Mouse (Mus musculus) neural tube, embryonic 15.5 days (tissue): ENCODE results near the gene Ppt2. TPM values are rescaled to one million over a fixed set of nuclear protein-coding genes. Genes with fewer than 3 reads are reported as not detected.
A peak's percentile ranks its signal among the peaks of the same experiment; 100 is the strongest.

Experiments used
- ATAC-seq: fragments of 200-750 bp; cut with Nextera tagmentation; 2 replicates; pipeline ENCODE4 v1.8.0; 2017; ENCODE audit warnings: mild to moderate bottlenecking, moderate TSS enrichment, moderate library complexity; ENCODE audit not compliant: low FRiP score
- H3K27ac ChIP-seq: fragments of 300-500 bp; sonication (generic); replicated peaks from 2 replicates; pipeline ENCODE4 v1.5.1; 2015; ENCODE audit warnings: mild to moderate bottlenecking, inconsistent platforms
- H3K27me3 ChIP-seq: fragments of 300-500 bp; sonication (generic); replicated peaks from 2 replicates; pipeline ENCODE4 v1.6.1; 2015; ENCODE audit warnings: inconsistent platforms
- H3K36me3 ChIP-seq: fragments of 300-500 bp; sonication (generic); 2 replicates; pipeline ENCODE4 v1.6.1; 2015; ENCODE audit warnings: inconsistent platforms
- H3K4me1 ChIP-seq: fragments of 300-500 bp; sonication (generic); 2 replicates; pipeline ENCODE4 v1.6.1; 2015; ENCODE audit warnings: inconsistent platforms
- H3K4me2 ChIP-seq: fragments of 300-500 bp; sonication (generic); 2 replicates; pipeline ENCODE4 v1.6.1; 2015; ENCODE audit warnings: inconsistent platforms, mild to moderate bottlenecking, moderate library complexity
- H3K4me3 ChIP-seq: fragments of 300-500 bp; sonication (generic); replicated peaks from 2 replicates; pipeline ENCODE4 v1.5.1; 2015; ENCODE audit warnings: mild to moderate bottlenecking, inconsistent platforms
- H3K9ac ChIP-seq: fragments of 300-500 bp; sonication (generic); replicated peaks from 2 replicates; pipeline ENCODE4 v1.6.1; 2015; ENCODE audit warnings: mild to moderate bottlenecking, inconsistent platforms
- H3K9me3 ChIP-seq: fragments of 300-500 bp; sonication (generic); replicated peaks from 2 replicates; pipeline ENCODE4 v1.6.1; 2016; ENCODE audit warnings: inconsistent platforms
- WGBS: fragments of 180-500 bp; shearing (Covaris S2); methylation state at CpG from one replicate; pipeline ENCODE4 v1.1.7; 2015; ENCODE audit warnings: mixed read lengths; 5-methylcytosine and 5-hydroxymethylcytosine counted together
- polyA plus RNA-seq: library from polyadenylated mRNA; unstranded; fragments of >200 nt; fragmentation: Nextera tagmentation; extraction: Ambion mirVana; gene quantifications from 2 replicates; pipeline ENCODE4 v1.2.1, GENCODE M21; 2015

The Ppt2 gene
- polyA plus RNA-seq, 1 experiment from 2014 or later = 20.1 TPM

DNA sequence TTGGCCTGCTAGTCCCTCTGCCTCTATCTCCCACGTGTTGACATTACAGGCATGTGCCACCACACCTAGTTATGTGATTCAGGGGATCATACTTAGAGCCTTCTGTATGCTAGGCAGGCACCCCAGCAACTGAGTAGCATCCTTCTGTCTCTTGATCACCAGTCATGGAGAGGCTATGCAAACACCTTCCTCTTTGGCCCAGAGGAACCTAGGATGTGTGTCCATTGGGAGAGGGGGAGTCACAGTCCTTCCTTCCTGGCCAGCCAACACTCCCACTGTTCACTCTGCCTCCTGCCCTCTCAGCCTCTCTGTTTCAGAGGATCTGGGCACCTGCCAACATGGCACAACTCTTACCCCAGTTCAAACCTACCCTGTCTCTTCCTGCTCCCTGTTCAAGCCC is 35.2 kb upstream of the Ppt2 start:
- Histone ChIP-seq H3K27ac (no peak overlapping the region), H3K27me3 (peaks cover 37% of the 10 kb centered on the region), H3K9me3 (no peaks in the 10 kb centered on the region), H3K4me2 (no peak overlapping the region), H3K9ac (no peak overlapping the region), H3K4me3 (no peak overlapping the region), H3K4me1 (peaks cover 10% of the 10 kb centered on the region), H3K36me3 (no peaks in the 10 kb centered on the region)
- WGBS = 38% methylated on average over 1 of the region's 1 CpGs
- no peak for ATAC-seq

- no peak overlapping the region for H3K4me3 ChIP-seq
- H3K27ac ChIP-seq = no peak overlapping the region
- no peak overlapping the region for H3K9ac ChIP-seq
- H3K27me3 ChIP-seq = peaks cover 37% of the 10 kb centered on the region
- no peaks in the 10 kb centered on the region for H3K36me3 ChIP-seq
- H3K9me3 ChIP-seq = no peaks in the 10 kb centered on the region
- 91% methylated on average over 8 of the region's 8 CpGs for WGBS
- no peak overlapping the region for H3K4me2 ChIP-seq
- H3K4me1 ChIP-seq = peaks cover 10% of the 10 kb centered on the region
- ATAC-seq = no peak
These were observed 34.7 kb upstream of the Ppt2 start for GRCm38 (mm10) chr17:34662978-34663377.

DNA sequence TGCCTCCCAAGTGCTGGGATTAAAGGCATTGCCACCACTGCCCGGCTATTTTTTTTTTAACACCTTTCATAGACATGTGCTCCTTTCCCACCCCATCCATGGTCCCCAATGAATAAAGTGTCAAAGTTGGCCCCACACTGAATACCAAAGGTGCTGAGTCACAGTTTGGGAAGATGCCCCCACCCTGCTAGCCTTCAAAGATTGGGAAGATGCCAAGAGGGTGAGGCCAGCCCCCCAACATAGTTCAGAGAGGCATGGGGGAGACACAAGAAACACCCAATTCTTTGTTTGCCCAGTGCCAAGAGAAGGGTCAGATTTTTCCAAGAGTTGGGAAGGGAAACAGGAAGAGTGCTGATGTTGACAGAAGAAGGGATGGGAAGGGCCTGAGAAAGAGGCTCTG is 34.2 kb upstream of the Ppt2 start:
- Histone ChIP-seq H3K9ac (no peak overlapping the region), H3K4me3 (no peak overlapping the region), H3K36me3 (no peaks in the 10 kb centered on the region), H3K9me3 (no peaks in the 10 kb centered on the region), H3K27me3 (peaks cover 37% of the 10 kb centered on the region), H3K4me1 (peaks cover 10% of the 10 kb centered on the region), H3K27ac (no peak overlapping the region), H3K4me2 (no peak overlapping the region)
- no peak for ATAC-seq
- 93% methylated on average over 1 of the region's 1 CpGs for WGBS

DNA sequence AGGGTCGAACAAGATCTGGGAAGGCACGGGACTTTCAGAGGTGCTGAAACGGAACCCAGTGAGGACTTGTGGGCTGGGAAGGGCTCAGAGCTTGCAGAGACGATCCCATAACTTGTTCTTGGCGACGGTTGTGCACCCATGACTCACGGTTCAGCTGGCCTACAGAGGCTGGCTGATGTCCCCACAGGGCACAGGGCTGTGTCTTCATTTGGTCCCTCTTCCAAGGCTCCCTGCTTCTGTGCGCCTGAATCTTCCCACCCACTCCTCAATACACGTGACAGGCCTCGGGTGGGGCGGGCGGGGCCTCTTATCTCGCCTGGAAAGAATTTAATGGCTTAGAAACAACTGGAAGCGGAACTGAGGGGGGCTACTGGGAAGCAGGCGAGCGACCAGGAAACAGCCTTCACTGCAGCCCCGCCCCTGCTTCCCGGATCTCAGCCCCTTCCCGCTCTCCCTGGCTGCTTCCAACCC is 32.8 kb upstream of the Ppt2 start:
- WGBS = 9% methylated on average over 19 of the region's 19 CpGs
- H3K9me3 ChIP-seq = no peaks in the 10 kb centered on the region
- peaks cover 37% of the 10 kb centered on the region for H3K27me3 ChIP-seq
- no peak overlapping the region for H3K27ac ChIP-seq
- peaks cover 11% of the 10 kb centered on the region for H3K4me1 ChIP-seq
- H3K9ac ChIP-seq = no peak overlapping the region
- peak overlapping the region; percentile 4; the same call in 1 of the 2 replicates for H3K4me3 ChIP-seq
- no peaks in the 10 kb centered on the region for H3K36me3 ChIP-seq
- peak overlapping the region; percentile 44 for H3K4me2 ChIP-seq
- ATAC-seq = no peak

- WGBS = 44% methylated on average over 10 of the region's 11 CpGs
- Histone ChIP-seq H3K9ac (no peak overlapping the region), H3K4me3 (no peak overlapping the region), H3K27ac (no peak overlapping the region), H3K4me1 (peaks cover 18% of the 10 kb centered on the region), H3K36me3 (no peaks in the 10 kb centered on the region), H3K27me3 (peaks cover 37% of the 10 kb centered on the region), H3K4me2 (peak overlapping the region; percentile 44; the same call in 1 of the 2 replicates), H3K9me3 (no peaks in the 10 kb centered on the region)
- ATAC-seq = no peak; the same call in 1 of the 2 replicates
These were observed 32.0 kb upstream of the Ppt2 start for GRCm38 (mm10) chr17:34660259-34660820.

GRCm38 (mm10) chr17:34659897-34660214 is 31.5 kb upstream of the Ppt2 start:
- Histone ChIP-seq H3K9ac (no peak overlapping the region), H3K9me3 (no peaks in the 10 kb centered on the region), H3K27me3 (peaks cover 37% of the 10 kb centered on the region), H3K36me3 (peaks cover 5% of the 10 kb centered on the region), H3K27ac (no peak overlapping the region), H3K4me1 (peaks cover 22% of the 10 kb centered on the region), H3K4me3 (no peak overlapping the region), H3K4me2 (no peak overlapping the region)
- ATAC-seq = no peak
- WGBS = 67% methylated on average over 3 of the region's 3 CpGs

- H3K4me1 ChIP-seq = peaks cover 22% of the 10 kb centered on the region
- H3K27ac ChIP-seq = no peak overlapping the region
- 72% methylated on average over 12 of the region's 12 CpGs for WGBS
- H3K36me3 ChIP-seq = peaks cover 10% of the 10 kb centered on the region
- no peaks in the 10 kb centered on the region for H3K9me3 ChIP-seq
- peaks cover 37% of the 10 kb centered on the region for H3K27me3 ChIP-seq
- no peak for ATAC-seq
- H3K9ac ChIP-seq = no peak overlapping the region
- H3K4me3 ChIP-seq = no peak overlapping the region
- no peak overlapping the region for H3K4me2 ChIP-seq
These were observed 31.0 kb upstream of the Ppt2 start for GRCm38 (mm10) chr17:34659181-34659896.

DNA sequence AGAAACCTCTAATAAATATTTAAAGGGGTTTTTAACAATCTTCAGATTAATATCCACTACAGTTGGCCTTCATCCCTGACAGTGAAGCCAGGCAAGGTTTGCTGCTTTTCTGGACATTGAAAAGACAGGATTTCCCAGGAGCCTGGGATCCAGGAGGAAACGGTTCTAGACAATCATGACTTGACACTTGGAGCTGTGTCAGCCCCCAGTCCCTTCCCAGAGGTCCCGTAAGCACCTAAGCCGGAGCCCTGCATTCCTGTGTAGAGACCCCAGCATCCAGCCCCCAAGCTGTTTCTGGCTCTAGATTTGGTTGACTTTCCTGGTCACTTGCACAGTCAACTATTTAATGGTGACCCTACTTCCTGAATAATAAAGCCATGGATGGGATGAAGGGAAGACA is 30.3 kb upstream of the Ppt2 start:
- Histone ChIP-seq H3K4me3 (no peak overlapping the region), H3K9me3 (no peaks in the 10 kb centered on the region), H3K36me3 (peaks cover 15% of the 10 kb centered on the region), H3K27ac (no peak overlapping the region), H3K9ac (no peak overlapping the region), H3K27me3 (peaks cover 37% of the 10 kb centered on the region), H3K4me2 (no peak overlapping the region), H3K4me1 (peaks cover 22% of the 10 kb centered on the region)
- WGBS = 86% methylated on average over 3 of the region's 3 CpGs
- no peak for ATAC-seq

GRCm38 (mm10) chr17:34658145-34658544 is 29.8 kb upstream of the Ppt2 start:
- Histone ChIP-seq H3K4me3 (no peak overlapping the region), H3K4me2 (no peak overlapping the region), H3K27ac (no peak overlapping the region), H3K27me3 (peaks cover 36% of the 10 kb centered on the region), H3K9ac (no peak overlapping the region), H3K36me3 (peaks cover 20% of the 10 kb centered on the region), H3K9me3 (no peaks in the 10 kb centered on the region), H3K4me1 (peaks cover 22% of the 10 kb centered on the region)
- no peak for ATAC-seq
- WGBS = 93% methylated on average over 2 of the region's 2 CpGs

DNA sequence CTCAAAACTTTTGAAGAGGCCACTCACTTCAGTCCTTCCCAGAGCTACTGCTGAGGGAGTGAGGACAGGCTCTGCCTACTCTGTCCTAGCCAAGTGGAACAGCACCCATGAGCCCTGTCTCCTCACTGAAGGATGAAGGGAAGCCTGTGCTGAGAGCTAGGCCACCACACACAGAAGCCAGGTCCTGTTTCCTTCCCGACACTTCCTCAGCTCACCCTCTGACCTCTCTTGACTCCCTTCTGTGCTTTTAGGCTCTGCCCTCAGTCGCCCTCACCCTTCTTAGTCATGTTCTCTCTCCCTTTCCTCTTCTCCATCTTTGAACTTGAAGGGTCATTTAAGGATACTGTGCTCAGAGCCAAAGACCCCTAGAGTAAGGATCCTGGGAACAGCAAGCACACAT is 29.0 kb upstream of the Ppt2 start:
- Histone ChIP-seq H3K4me2 (no peak overlapping the region), H3K27me3 (peaks cover 31% of the 10 kb centered on the region), H3K9me3 (no peaks in the 10 kb centered on the region), H3K27ac (no peak overlapping the region), H3K9ac (no peak overlapping the region), H3K4me3 (no peak overlapping the region), H3K36me3 (peaks cover 28% of the 10 kb centered on the region), H3K4me1 (peaks cover 22% of the 10 kb centered on the region)
- ATAC-seq = no peak
- WGBS = 71% methylated on average over 2 of the region's 2 CpGs

DNA sequence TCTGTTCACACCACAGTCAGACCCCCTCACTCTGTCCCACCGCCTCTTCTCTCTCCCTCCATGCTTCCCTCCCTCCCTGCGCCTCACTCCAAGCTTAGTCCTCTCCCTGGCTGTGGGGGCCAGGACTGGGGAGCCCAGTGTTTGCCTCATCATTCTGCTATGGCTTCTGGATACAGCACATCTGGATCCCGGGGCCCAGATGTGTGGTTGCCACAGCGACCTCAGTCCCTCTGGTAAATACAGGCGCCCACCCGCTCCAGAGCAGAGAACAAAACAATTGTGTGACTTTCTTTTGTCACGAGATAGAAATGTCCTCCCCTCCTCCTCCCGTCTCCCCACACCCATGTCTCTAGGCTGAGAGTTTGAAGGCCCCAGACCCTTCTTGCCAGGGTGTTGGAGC is 28.4 kb upstream of the Ppt2 start:
- H3K9me3 ChIP-seq = no peaks in the 10 kb centered on the region
- ATAC-seq = no peak
- peaks cover 35% of the 10 kb centered on the region for H3K36me3 ChIP-seq
- H3K27me3 ChIP-seq = peaks cover 30% of the 10 kb centered on the region
- H3K4me3 ChIP-seq = no peak overlapping the region
- H3K27ac ChIP-seq = no peak overlapping the region
- no peak overlapping the region for H3K9ac ChIP-seq
- H3K4me2 ChIP-seq = no peak overlapping the region
- WGBS = 41% methylated on average over 8 of the region's 8 CpGs
- peaks cover 21% of the 10 kb centered on the region for H3K4me1 ChIP-seq

DNA sequence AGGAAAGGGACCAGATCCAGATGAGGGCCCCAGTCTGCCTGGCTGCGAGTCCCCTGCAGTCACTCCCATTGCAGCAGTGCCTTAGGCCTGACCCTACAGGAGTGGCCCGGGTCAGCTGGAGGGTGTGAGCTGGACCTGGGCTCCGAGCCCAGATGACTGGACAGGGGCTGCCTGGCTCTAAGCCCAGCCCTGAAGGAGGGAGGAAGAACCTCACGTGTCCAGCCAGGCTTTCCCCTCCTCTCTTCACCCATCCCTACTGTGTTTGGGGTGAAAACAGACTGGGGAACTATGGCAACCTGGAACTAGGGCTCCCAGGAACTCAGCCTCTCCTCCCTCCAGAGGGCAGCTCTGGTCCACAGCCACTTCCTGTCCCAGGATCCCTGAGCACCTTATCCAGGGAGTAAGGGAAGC is 27.3 kb upstream of the Ppt2 start:
- no peak overlapping the region for H3K4me3 ChIP-seq

More for the DNA sequence above, 27.3 kb upstream of the Ppt2 start:
- 51% methylated on average over 4 of the region's 4 CpGs for WGBS
- Histone ChIP-seq H3K36me3 (peaks cover 45% of the 10 kb centered on the region), H3K4me2 (no peak overlapping the region), H3K4me1 (peaks cover 13% of the 10 kb centered on the region), H3K9me3 (no peaks in the 10 kb centered on the region), H3K27ac (peak overlapping the region; percentile 37; the same call in 1 of the 2 replicates), H3K9ac (no peak overlapping the region), H3K27me3 (peaks cover 19% of the 10 kb centered on the region)
- ATAC-seq = peak; percentile 56
